Mouse (Mus musculus) neural tube, embryonic 13.5 days (tissue): ENCODE data around the gene Ppp1cb. TPM values are rescaled to one million over a fixed set of nuclear protein-coding genes. Genes with fewer than 3 reads are reported as not detected.

Experiments used
- ATAC-seq: fragments of 200-750 bp; cut with Nextera tagmentation; 2 replicates; pipeline ENCODE4 v1.8.0; 2017; ENCODE audit warnings: low read depth, mild to moderate bottlenecking, moderate TSS enrichment, moderate library complexity
- H3K27ac ChIP-seq: fragments of 300-500 bp; sonication (generic); replicated peaks from 2 replicates; pipeline ENCODE4 v1.5.1; 2015; ENCODE audit warnings: moderate library complexity, mild to moderate bottlenecking, inconsistent platforms
- H3K27me3 ChIP-seq: fragments of 300-500 bp; sonication (generic); 2 replicates; pipeline ENCODE4 v1.6.1; 2015; ENCODE audit warnings: mild to moderate bottlenecking, inconsistent platforms
- H3K36me3 ChIP-seq: fragments of 300-500 bp; sonication (generic); 2 replicates; pipeline ENCODE4 v1.6.1; 2015; ENCODE audit warnings: mild to moderate bottlenecking, inconsistent platforms
- H3K4me1 ChIP-seq: fragments of 300-500 bp; sonication (generic); replicated peaks from 2 replicates; pipeline ENCODE4 v1.6.1; 2015; ENCODE audit warnings: inconsistent platforms
- H3K4me2 ChIP-seq: fragments of 300-500 bp; sonication (generic); 2 replicates; pipeline ENCODE4 v1.6.1; 2015; ENCODE audit warnings: inconsistent platforms, mild to moderate bottlenecking, moderate library complexity
- H3K4me3 ChIP-seq: fragments of 300-500 bp; sonication (generic); 2 replicates; pipeline ENCODE4 v1.5.1; 2015; ENCODE audit warnings: mild to moderate bottlenecking, inconsistent platforms
- H3K9ac ChIP-seq: fragments of 300-500 bp; sonication (generic); 2 replicates; pipeline ENCODE4 v1.6.1; 2015; ENCODE audit warnings: moderate library complexity, mild to moderate bottlenecking, inconsistent platforms
- H3K9me3 ChIP-seq: fragments of 300-500 bp; sonication (generic); 2 replicates; pipeline ENCODE4 v1.6.1; 2016; ENCODE audit warnings: inconsistent platforms
- WGBS: fragments of 180-500 bp; shearing (Covaris S2); methylation state at CpG from one replicate; pipeline ENCODE4 v1.1.7; 2015; 5-methylcytosine and 5-hydroxymethylcytosine counted together
- polyA plus RNA-seq: library from polyadenylated mRNA; unstranded; fragments of >200 nt; fragmentation: Nextera tagmentation; extraction: Ambion mirVana; gene quantifications from 2 replicates; pipeline ENCODE4 v1.2.1, GENCODE M21; 2015

Gene Ppp1cb
- polyA plus RNA-seq, result 198 and 216 TPM in 2 replicates

DNA sequence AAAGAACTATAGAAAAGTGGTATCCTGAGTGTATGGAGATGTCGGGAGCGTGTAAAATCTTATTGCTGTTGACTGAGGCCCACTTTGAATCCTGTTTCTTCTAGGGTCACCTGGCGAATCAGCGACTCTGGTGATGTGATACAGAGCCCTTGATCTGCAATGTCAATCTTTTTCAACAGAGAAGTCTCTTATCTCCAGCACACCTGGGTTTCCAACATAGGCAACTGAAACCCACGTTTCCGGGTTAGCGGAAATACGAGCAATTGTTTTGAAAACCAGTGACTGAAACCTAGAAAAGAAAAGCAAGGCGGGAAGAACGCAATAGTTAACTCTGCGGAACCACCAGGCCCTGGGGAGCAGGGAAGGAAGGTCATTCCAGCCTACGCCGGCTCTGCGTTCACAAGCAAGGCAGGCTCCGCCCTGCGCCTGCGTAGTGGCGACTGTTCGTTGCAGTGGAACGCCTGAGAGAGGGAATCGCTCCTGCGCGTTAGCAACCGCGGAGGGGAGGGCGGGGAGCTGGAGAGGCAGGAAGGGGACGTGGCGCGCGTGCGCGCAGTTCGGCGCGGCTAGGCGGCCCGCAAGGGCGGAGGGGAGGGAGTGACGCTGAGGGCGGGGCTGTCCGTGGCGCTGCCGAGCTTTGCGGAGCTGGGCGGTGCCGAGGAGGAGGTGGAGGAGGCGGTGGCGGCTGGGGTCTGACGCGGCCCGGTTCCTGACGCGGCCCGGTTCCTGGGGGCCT, at the start of gene Ppp1cb:
Ppp1cb (plus strand) TSS at position 436 of the 736 bp plus-strand sequence.
- Histone ChIP-seq H3K4me1 (peaks cover 24% of the 10 kb centered on the region), H3K9ac (peak within 1 kb of the TSS; percentile 99)

DNA sequence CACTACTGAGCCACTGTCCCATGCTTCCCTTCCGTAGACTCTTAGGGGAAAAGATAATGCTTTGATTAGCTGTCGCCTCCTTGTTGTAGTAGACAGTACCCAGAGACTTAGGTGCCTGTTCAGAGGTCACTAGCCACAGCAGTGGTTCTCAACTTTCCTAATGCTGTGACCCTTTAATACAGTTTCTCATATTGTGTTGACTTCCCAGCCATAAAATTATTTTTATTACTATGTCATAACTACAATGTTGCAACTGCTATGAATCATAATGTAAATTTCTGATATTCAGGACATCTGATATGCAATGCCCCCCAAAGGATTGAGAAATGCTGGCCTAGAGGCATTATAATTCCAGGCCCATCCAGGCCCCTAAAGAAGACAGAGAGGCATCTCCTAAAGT, 48.9 kb upstream of the Ppp1cb start:
- Histone ChIP-seq H3K27ac (no peak overlapping the region), H3K27me3 (no peaks in the 10 kb centered on the region), H3K4me1 (peaks cover 22% of the 10 kb centered on the region), H3K36me3 (no peaks in the 10 kb centered on the region), H3K9ac (no peak overlapping the region), H3K9me3 (no peaks in the 10 kb centered on the region), H3K4me2 (no peak overlapping the region), H3K4me3 (no peak overlapping the region)
- ATAC-seq, result no peak
- 91% methylated on average over 2 of the region's 2 CpGs for WGBS

More for the DNA sequence above, at the start of gene Ppp1cb:
- peak within 1 kb of the TSS; percentile 91 for H3K4me3 ChIP-seq
- H3K4me2 ChIP-seq, result peak within 1 kb of the TSS; percentile 70
- ATAC-seq, result peak; percentile 98
- H3K27me3 ChIP-seq, result no peaks in the 10 kb centered on the region
- 1% methylated on average over 50 of the region's 54 CpGs for WGBS
- H3K27ac ChIP-seq, result peak within 1 kb of the TSS; percentile 100
- no peaks in the 10 kb centered on the region for H3K36me3 ChIP-seq
- H3K9me3 ChIP-seq, result no peaks in the 10 kb centered on the region

DNA sequence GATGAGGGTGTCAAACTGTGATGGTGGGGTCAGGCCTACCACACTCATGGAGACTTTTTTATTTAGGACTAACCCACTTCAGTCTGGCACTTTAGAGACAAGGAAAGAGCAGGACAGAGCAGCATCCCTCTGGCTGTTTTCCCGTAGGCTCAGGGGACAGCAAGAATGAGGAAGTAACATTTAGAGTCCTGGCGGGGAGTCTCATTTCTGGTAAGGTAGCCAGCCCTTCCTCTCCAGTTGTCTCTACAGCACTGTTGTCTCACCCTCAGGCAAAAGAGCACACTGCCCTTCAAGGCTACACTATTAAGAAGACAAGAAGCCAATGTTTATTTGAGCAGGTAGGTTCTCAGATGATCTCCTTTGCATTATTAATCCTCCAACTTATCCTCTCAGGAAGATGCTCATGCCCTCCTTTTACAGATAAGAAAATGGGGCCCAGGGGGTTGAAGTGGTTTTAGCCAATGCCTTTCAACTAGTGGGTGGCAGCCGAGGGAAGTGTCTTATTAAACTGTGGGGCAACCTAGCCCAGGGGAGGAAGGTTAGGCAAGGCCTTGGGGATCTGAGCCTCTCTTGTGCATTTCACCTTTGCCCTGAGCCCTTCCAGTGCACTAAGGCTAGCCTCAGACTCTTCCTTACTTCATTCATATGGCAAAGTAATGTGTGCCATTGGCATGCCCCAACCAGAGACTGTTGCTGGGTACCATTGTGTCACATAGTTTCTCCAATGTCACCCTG, 47.5 kb upstream of the Ppp1cb start:
- 82% methylated on average over 3 of the region's 3 CpGs for WGBS
- no peaks in the 10 kb centered on the region for H3K36me3 ChIP-seq
- no peak overlapping the region for H3K4me2 ChIP-seq
- H3K4me1 ChIP-seq, result peaks cover 13% of the 10 kb centered on the region
- no peak overlapping the region for H3K27ac ChIP-seq
- no peaks in the 10 kb centered on the region for H3K27me3 ChIP-seq
- no peak overlapping the region for H3K4me3 ChIP-seq
- H3K9ac ChIP-seq, result no peak overlapping the region
- ATAC-seq, result no peak
- H3K9me3 ChIP-seq, result no peaks in the 10 kb centered on the region

GRCm38 (mm10) chr5:32412186-32412950, 46.3 kb upstream of the Ppp1cb start:
- WGBS, result 12% methylated on average over 1 of the region's 1 CpGs
- ATAC-seq, result no peak
- H3K4me2 ChIP-seq, result no peak overlapping the region
- no peak overlapping the region for H3K9ac ChIP-seq
- H3K36me3 ChIP-seq, result no peaks in the 10 kb centered on the region
- H3K27me3 ChIP-seq, result no peaks in the 10 kb centered on the region
- no peak overlapping the region for H3K4me3 ChIP-seq
- H3K27ac ChIP-seq, result peak overlapping the region; percentile 49; the same call in 1 of the 2 replicates
- H3K4me1 ChIP-seq, result peaks cover 13% of the 10 kb centered on the region
- no peaks in the 10 kb centered on the region for H3K9me3 ChIP-seq

GRCm38 (mm10) chr5:32413083-32413482, 45.6 kb upstream of the Ppp1cb start:
- no peak overlapping the region for H3K9ac ChIP-seq
- H3K4me2 ChIP-seq, result no peak overlapping the region
- H3K9me3 ChIP-seq, result no peaks in the 10 kb centered on the region
- 53% methylated on average over 2 of the region's 2 CpGs for WGBS
- no peak overlapping the region; the same call in 1 of the 2 replicates for H3K27ac ChIP-seq
- H3K4me3 ChIP-seq, result no peak overlapping the region
- no peak for ATAC-seq
- no peaks in the 10 kb centered on the region for H3K36me3 ChIP-seq
- peaks cover 13% of the 10 kb centered on the region for H3K4me1 ChIP-seq
- H3K27me3 ChIP-seq, result no peaks in the 10 kb centered on the region

GRCm38 (mm10) chr5:32413569-32413968, 45.1 kb upstream of the Ppp1cb start:
- WGBS, result 77% methylated on average over 2 of the region's 2 CpGs
- H3K9ac ChIP-seq, result no peak overlapping the region
- H3K4me3 ChIP-seq, result no peak overlapping the region
- H3K27ac ChIP-seq, result no peak overlapping the region
- no peaks in the 10 kb centered on the region for H3K9me3 ChIP-seq
- H3K4me2 ChIP-seq, result no peak overlapping the region
- H3K36me3 ChIP-seq, result no peaks in the 10 kb centered on the region
- no peaks in the 10 kb centered on the region for H3K27me3 ChIP-seq
- H3K4me1 ChIP-seq, result peaks cover 13% of the 10 kb centered on the region
- no peak for ATAC-seq

- ATAC-seq, result no peak
- Histone ChIP-seq H3K36me3 (no peaks in the 10 kb centered on the region), H3K4me3 (no peak overlapping the region), H3K9me3 (no peaks in the 10 kb centered on the region), H3K27ac (no peak overlapping the region), H3K4me1 (peaks cover 13% of the 10 kb centered on the region), H3K9ac (no peak overlapping the region), H3K4me2 (no peak overlapping the region), H3K27me3 (no peaks in the 10 kb centered on the region)
- 68% methylated on average over 5 of the region's 5 CpGs for WGBS
Observed at GRCm38 (mm10) chr5:32414461-32414985, 44.1 kb upstream of the Ppp1cb start.

- no peak overlapping the region for H3K9ac ChIP-seq
- no peaks in the 10 kb centered on the region for H3K9me3 ChIP-seq
- H3K27ac ChIP-seq, result no peak overlapping the region
- peaks cover 13% of the 10 kb centered on the region for H3K4me1 ChIP-seq
- H3K4me2 ChIP-seq, result no peak overlapping the region
- H3K4me3 ChIP-seq, result no peak overlapping the region
- ATAC-seq, result no peak
- H3K27me3 ChIP-seq, result no peaks in the 10 kb centered on the region
- WGBS, result 85% methylated on average over 6 of the region's 6 CpGs
- no peaks in the 10 kb centered on the region for H3K36me3 ChIP-seq
Observed at GRCm38 (mm10) chr5:32415554-32415953, 43.1 kb upstream of the Ppp1cb start.

DNA sequence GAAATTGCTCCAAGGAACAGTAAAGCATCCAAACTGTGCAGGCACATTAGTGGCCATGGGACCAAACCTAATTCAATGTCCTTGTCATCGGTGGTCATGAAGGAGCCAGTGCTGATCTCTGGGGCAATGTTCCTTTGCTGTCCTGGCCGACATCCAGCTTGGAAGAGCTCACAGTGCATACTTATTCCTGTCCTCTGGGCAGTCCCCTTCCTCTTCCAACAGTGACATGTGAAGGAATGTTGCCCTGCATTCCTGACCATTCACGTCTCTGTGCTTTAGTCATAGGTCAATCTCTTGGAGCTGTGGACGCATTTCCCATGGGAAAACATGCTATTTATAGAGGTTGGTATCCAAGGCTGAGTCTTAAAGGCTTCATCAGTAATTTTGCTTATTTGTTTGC, 41.8 kb upstream of the Ppp1cb start:
- Histone ChIP-seq H3K4me2 (no peak overlapping the region), H3K4me1 (peaks cover 17% of the 10 kb centered on the region), H3K4me3 (no peak overlapping the region), H3K36me3 (no peaks in the 10 kb centered on the region), H3K27ac (no peak overlapping the region), H3K9me3 (no peaks in the 10 kb centered on the region), H3K9ac (no peak overlapping the region), H3K27me3 (no peaks in the 10 kb centered on the region)
- ATAC-seq, result no peak
- WGBS, result 57% methylated on average over 4 of the region's 4 CpGs

DNA sequence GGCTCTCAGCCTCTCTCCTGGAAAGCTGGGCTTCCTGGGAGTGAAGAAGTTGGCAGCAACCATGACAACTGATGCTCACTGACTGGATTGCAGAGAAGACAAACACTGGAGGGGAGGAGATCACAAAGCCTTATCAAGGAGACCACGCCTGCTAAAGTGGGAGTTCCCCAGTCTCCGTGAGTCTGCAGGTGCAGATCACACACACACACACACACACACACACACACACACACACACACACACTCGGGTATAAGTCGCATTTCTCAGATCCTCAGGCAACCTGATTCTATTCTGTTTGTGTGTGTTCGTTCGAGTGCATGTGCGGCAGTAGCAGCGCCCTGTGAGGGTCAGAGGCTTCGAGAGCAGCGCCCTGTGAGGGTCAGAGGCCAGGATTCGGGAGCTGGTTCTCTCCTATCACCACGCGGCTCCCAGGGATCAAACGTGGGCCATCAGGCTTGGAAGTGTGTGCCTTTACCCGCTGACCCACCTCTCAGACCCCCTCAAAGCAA, 36.5 kb upstream of the Ppp1cb start:
- no peak for ATAC-seq

DNA sequence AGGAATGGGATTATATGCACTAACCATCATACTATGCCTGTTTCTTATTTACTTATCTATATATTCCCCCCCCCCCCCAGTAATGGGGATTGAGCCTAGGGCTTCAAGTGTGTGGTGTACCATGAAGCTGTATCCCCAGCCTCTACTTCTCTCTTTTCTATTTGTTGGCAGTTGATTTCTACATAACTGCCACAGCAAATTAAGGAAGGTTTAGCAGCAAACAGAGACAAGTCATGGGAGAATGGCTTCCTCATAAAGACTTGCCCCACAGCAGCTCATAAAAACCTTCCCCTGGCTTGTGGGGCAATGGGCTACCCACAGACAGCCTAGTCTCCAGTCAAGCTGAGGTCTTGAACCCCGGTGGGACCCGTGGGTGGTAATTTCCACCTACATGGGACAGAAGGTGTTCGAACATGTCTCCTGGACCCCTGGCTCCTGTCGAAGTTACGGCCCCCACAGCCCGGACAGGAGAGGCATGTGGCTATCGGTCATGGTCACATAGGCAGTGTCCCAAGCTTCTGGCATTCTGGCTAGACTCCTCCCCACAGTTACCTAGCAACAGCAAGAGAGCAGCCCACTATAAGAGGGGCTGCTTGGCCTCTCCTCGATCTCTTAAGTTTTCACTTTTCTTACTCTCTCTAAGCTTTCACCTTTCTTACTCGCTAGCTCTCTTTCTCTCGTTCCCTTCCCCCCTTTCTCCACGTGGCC, 35.1 kb upstream of the Ppp1cb start:
- H3K4me1 ChIP-seq, result peaks cover 13% of the 10 kb centered on the region
- H3K27me3 ChIP-seq, result no peaks in the 10 kb centered on the region
- ATAC-seq, result no peak
- no peaks in the 10 kb centered on the region for H3K36me3 ChIP-seq
- 32% methylated on average over 11 of the region's 11 CpGs for WGBS
- H3K4me2 ChIP-seq, result peak overlapping the region; percentile 5; the same call in 1 of the 2 replicates
- H3K4me3 ChIP-seq, result no peak overlapping the region
- no peaks in the 10 kb centered on the region for H3K9me3 ChIP-seq
- no peak overlapping the region for H3K9ac ChIP-seq
- no peak overlapping the region for H3K27ac ChIP-seq

More for the DNA sequence above, 36.5 kb upstream of the Ppp1cb start:
- Histone ChIP-seq H3K27ac (no peak overlapping the region), H3K4me3 (no peak overlapping the region), H3K4me2 (0 out of 2 replicates have a peak overlapping the region, but pooled peaks have one; percentile 7), H3K36me3 (no peaks in the 10 kb centered on the region), H3K9ac (no peak overlapping the region), H3K9me3 (no peaks in the 10 kb centered on the region), H3K27me3 (no peaks in the 10 kb centered on the region), H3K4me1 (peaks cover 13% of the 10 kb centered on the region)
- 28% methylated on average over 15 of the region's 15 CpGs for WGBS
